Mouse (Mus musculus) CD4-positive, CD25-positive, alpha-beta regulatory T cell (primary cell): ENCODE data around the gene Arhgef25. TPM values are rescaled to one million over a fixed set of nuclear protein-coding genes. Genes with fewer than 3 reads are reported as not detected.

ENCODE experiments used
- polyA plus RNA-seq: library from polyadenylated mRNA; unstranded; fragments of 100-300 nt; shearing (Covaris generic); gene quantifications from one replicate; pipeline ENCODE4 v1.2.1, GENCODE M21; 2017

Arhgef25 gene
- polyA plus RNA-seq = 0.43 TPM

GRCm38 (mm10) chr10:127189651-127190381 lies at the start of gene Arhgef25:
Gene Arhgef25 (minus strand): TSS chr10:127190083.

GRCm38 (mm10) chr10:127211414-127211854 lies 21.6 kb upstream of the Arhgef25 start, which contains the start of gene Pip4k2c:
Gene Pip4k2c (minus strand): TSS chr10:127211585.

GRCm38 (mm10) chr10:127195328-127196129 lies 5.6 kb upstream of the Arhgef25 start, which contains the start of gene Dtx3:
Gene Dtx3 (minus strand): TSS chr10:127195728.

GRCm38 (mm10) chr10:127179871-127180694 lies 9.8 kb downstream of the Arhgef25 start, which contains the start of gene Slc26a10:
Gene Slc26a10 (minus strand): TSS chr10:127180645.

GRCm38 (mm10) chr10:127164631-127165353 lies 25.1 kb downstream of the Arhgef25 start, which contains the start of gene B4galnt1:
Gene B4galnt1 (plus strand): TSS chr10:127165225.

Other genes starting within 250 kb of the Arhgef25 start
- gene Ctdsp2, start 211.4 kb downstream of the Arhgef25 start, polyA plus RNA-seq = 37.2 TPM
- 0.07 TPM for gene Avil, start 189.4 kb downstream of the Arhgef25 start, polyA plus RNA-seq
- 51.6 TPM for gene Tsfm, start 159.2 kb downstream of the Arhgef25 start, polyA plus RNA-seq
- 26.7 TPM for gene Mettl1, start 148.7 kb downstream of the Arhgef25 start, polyA plus RNA-seq
- gene Eef1akmt3, start 148.6 kb downstream of the Arhgef25 start, polyA plus RNA-seq = 0.14 TPM
- gene Cyp27b1, start 141.8 kb downstream of the Arhgef25 start, polyA plus RNA-seq = not detected
- 1.3 TPM for gene March9, start 129.9 kb downstream of the Arhgef25 start, polyA plus RNA-seq
- 334 TPM for gene Cdk4, start 126.5 kb downstream of the Arhgef25 start, polyA plus RNA-seq
- 64.1 TPM for gene Tspan31, start 119.8 kb downstream of the Arhgef25 start, polyA plus RNA-seq
- 30.6 TPM for gene Agap2, start 114.8 kb downstream of the Arhgef25 start, polyA plus RNA-seq
- 171 TPM for gene Os9, start 69.0 kb downstream of the Arhgef25 start, polyA plus RNA-seq
- 728 TPM for gene B4galnt1, start 24.9 kb downstream of the Arhgef25 start, polyA plus RNA-seq
- gene Slc26a10, start 9.4 kb downstream of the Arhgef25 start, polyA plus RNA-seq = 5.8 TPM
- gene Dtx3, start 5.6 kb upstream of the Arhgef25 start, polyA plus RNA-seq = 112 TPM
- gene Pip4k2c, start 21.5 kb upstream of the Arhgef25 start, polyA plus RNA-seq = 37.4 TPM
- gene Kif5a, start 73.3 kb upstream of the Arhgef25 start, polyA plus RNA-seq = 0.74 TPM
- gene Dctn2, start 76.3 kb upstream of the Arhgef25 start, polyA plus RNA-seq = 117 TPM
- gene Mbd6, start 98.9 kb upstream of the Arhgef25 start, polyA plus RNA-seq = 13.4 TPM
- gene Mars, start 121.7 kb upstream of the Arhgef25 start, polyA plus RNA-seq = 74.3 TPM
- gene Arhgap9, start 131.9 kb upstream of the Arhgef25 start, polyA plus RNA-seq = 395 TPM
- 0.54 TPM for gene Gli1, start 151.9 kb upstream of the Arhgef25 start, polyA plus RNA-seq
- 0.07 TPM for gene Inhbe, start 164.3 kb upstream of the Arhgef25 start, polyA plus RNA-seq
- gene Inhbc, start 180.3 kb upstream of the Arhgef25 start, polyA plus RNA-seq = not detected
- 39.5 TPM for gene R3hdm2, start 190.2 kb upstream of the Arhgef25 start, polyA plus RNA-seq